Mouse (Mus musculus) stomach, postnatal 0 days (tissue): ENCODE results near the gene Tex9. TPM values are rescaled to one million over a fixed set of nuclear protein-coding genes. Genes with fewer than 3 reads are reported as not detected.
A peak's percentile ranks its signal among the peaks of the same experiment; 100 is the strongest.

Experiments
- ATAC-seq: fragments of 200-750 bp; cut with Nextera tagmentation; 2 replicates; pipeline ENCODE4 v1.8.0; 2017; ENCODE audit not compliant: low FRiP score, low TSS enrichment
- DNase-seq: peaks from one replicate; pipeline ENCODE4 v3.0.0-alpha.2; 2016; ENCODE audit warnings: low spot score
- H3K27ac ChIP-seq: fragments of 300-500 bp; sonication (generic); replicated peaks from 2 replicates; pipeline ENCODE4 v1.5.1; 2014; ENCODE audit warnings: mild to moderate bottlenecking, control low read depth
- H3K27me3 ChIP-seq: fragments of 300-500 bp; sonication (generic); 2 replicates; pipeline ENCODE4 v1.6.1; 2014; ENCODE audit warnings: low read length; ENCODE audit not compliant: control insufficient read depth, insufficient read depth
- H3K36me3 ChIP-seq: fragments of 300-500 bp; sonication (generic); 2 replicates; pipeline ENCODE4 v1.6.1; 2014; ENCODE audit warnings: low read length, mixed read lengths; ENCODE audit not compliant: control insufficient read depth, insufficient read depth
- H3K4me1 ChIP-seq: fragments of 300-500 bp; sonication (generic); replicated peaks from 2 replicates; pipeline ENCODE4 v1.6.1; 2014; ENCODE audit warnings: antibody characterized with exemption; ENCODE audit not compliant: control insufficient read depth, insufficient read depth
- H3K4me2 ChIP-seq: fragments of 300-500 bp; sonication (generic); replicated peaks from 2 replicates; pipeline ENCODE4 v1.6.1; 2014; ENCODE audit warnings: low read depth, mild to moderate bottlenecking, control low read depth, moderate library complexity
- H3K4me3 ChIP-seq: fragments of 300-500 bp; sonication (generic); 2 replicates; pipeline ENCODE4 v1.5.1; 2014; ENCODE audit warnings: low read depth, low read length, control low read depth
- H3K9ac ChIP-seq: fragments of 300-500 bp; sonication (generic); 2 replicates; pipeline ENCODE4 v1.6.1; 2014; ENCODE audit warnings: mild to moderate bottlenecking, low read length, control low read depth, mixed read lengths
- H3K9me3 ChIP-seq: fragments of 300-500 bp; sonication (generic); 2 replicates; pipeline ENCODE4 v1.6.1; 2016; ENCODE audit warnings: low read length; ENCODE audit not compliant: control insufficient read depth
- CTCF ChIP-seq: IDR thresholded peaks from 2 replicates; pipeline ENCODE4 v1.5.1; 2016; ENCODE audit warnings: antibody characterized with exemption, low read depth, mild to moderate bottlenecking, moderate library complexity
- EP300 ChIP-seq: optimal IDR thresholded peaks from 2 replicates; pipeline ENCODE3; 2016; ENCODE audit warnings: antibody characterized with exemption
- WGBS: fragments of 180-500 bp; shearing (Covaris S2); extraction: QIAGEN DNeasy Blood & Tissue Kit; methylation state at CpG from one replicate; pipeline ENCODE4 v1.1.7; 2014; 5-methylcytosine and 5-hydroxymethylcytosine counted together
- polyA plus RNA-seq: library from polyadenylated mRNA; unstranded; fragments of >200 nt; fragmentation: Nextera tagmentation; extraction: Ambion mirVana; gene quantifications from 2 replicates; pipeline ENCODE4 v1.2.1, GENCODE M21; 2015

Tex9 gene
- polyA plus RNA-seq, 1 experiment from 2014 or later, result 10.8 TPM

- no peaks in the 10 kb centered on the region for H3K4me1 ChIP-seq
- ATAC-seq, result no peak
- no peaks in the 10 kb centered on the region for H3K27me3 ChIP-seq
- WGBS, result 46% methylated on average over 4 of the region's 4 CpGs
- no peak overlapping the region for H3K4me3 ChIP-seq
- TF ChIP-seq EP300, result no peak
- TF ChIP-seq CTCF, result no peak
- H3K9ac ChIP-seq, result no peak overlapping the region
- no peak overlapping the region for H3K4me2 ChIP-seq
- H3K27ac ChIP-seq, result no peak overlapping the region
- no peaks in the 10 kb centered on the region for H3K36me3 ChIP-seq
- H3K9me3 ChIP-seq, result no peaks in the 10 kb centered on the region
- DNase-seq, result no peak
These were observed 64.2 kb downstream of the Tex9 start for GRCm38 (mm10) chr9:72427861-72428260.

GRCm38 (mm10) chr9:72425300-72425850 is 66.6 kb downstream of the Tex9 start:
- Histone ChIP-seq H3K9me3 (no peaks in the 10 kb centered on the region), H3K27ac (no peak overlapping the region), H3K4me2 (no peak overlapping the region), H3K27me3 (no peaks in the 10 kb centered on the region), H3K4me3 (no peak overlapping the region), H3K9ac (no peak overlapping the region), H3K36me3 (no peaks in the 10 kb centered on the region), H3K4me1 (no peaks in the 10 kb centered on the region)
- TF ChIP-seq CTCF, result no peak
- TF ChIP-seq EP300, result no peak
- ATAC-seq, result no peak
- 61% methylated on average over 11 of the region's 11 CpGs for WGBS
- DNase-seq, result no peak

- Histone ChIP-seq H3K9me3 (no peaks in the 10 kb centered on the region), H3K9ac (no peak overlapping the region), H3K4me2 (no peak overlapping the region), H3K36me3 (no peaks in the 10 kb centered on the region), H3K27ac (no peak overlapping the region), H3K27me3 (no peaks in the 10 kb centered on the region), H3K4me3 (no peak overlapping the region), H3K4me1 (no peaks in the 10 kb centered on the region)
- DNase-seq (no peak), ATAC-seq (no peak)
- 86% methylated on average over 2 of the region's 2 CpGs for WGBS
- TF ChIP-seq EP300 (no peak), CTCF (no peak)
These were observed 69.3 kb downstream of the Tex9 start for GRCm38 (mm10) chr9:72422753-72423152.

- TF ChIP-seq EP300 (no peak), CTCF (no peak)
- H3K4me1 ChIP-seq, result no peaks in the 10 kb centered on the region
- 38% methylated on average over 11 of the region's 11 CpGs for WGBS
- H3K9me3 ChIP-seq, result no peaks in the 10 kb centered on the region
- H3K36me3 ChIP-seq, result no peaks in the 10 kb centered on the region
- no peak overlapping the region for H3K4me3 ChIP-seq
- no peak overlapping the region for H3K9ac ChIP-seq
- no peaks in the 10 kb centered on the region for H3K27me3 ChIP-seq
- no peak overlapping the region for H3K27ac ChIP-seq
- no peak for DNase-seq
- ATAC-seq, result no peak
- peak overlapping the region; percentile 25; the same call in 1 of the 2 replicates for H3K4me2 ChIP-seq
These were observed 69.7 kb downstream of the Tex9 start for GRCm38 (mm10) chr9:72422284-72422683.

- Histone ChIP-seq H3K36me3 (no peaks in the 10 kb centered on the region), H3K27me3 (no peaks in the 10 kb centered on the region), H3K4me3 (no peak overlapping the region), H3K9ac (no peak overlapping the region), H3K9me3 (no peaks in the 10 kb centered on the region), H3K27ac (no peak overlapping the region), H3K4me2 (no peak overlapping the region), H3K4me1 (no peaks in the 10 kb centered on the region)
- no peak for ATAC-seq
- no peak for DNase-seq
- 81% methylated on average over 3 of the region's 3 CpGs for WGBS
- TF ChIP-seq CTCF (no peak), EP300 (no peak)
These were observed 71.5 kb downstream of the Tex9 start for GRCm38 (mm10) chr9:72420490-72420889.

- Histone ChIP-seq H3K9ac (no peak overlapping the region), H3K9me3 (no peaks in the 10 kb centered on the region), H3K36me3 (no peaks in the 10 kb centered on the region), H3K27ac (no peak overlapping the region), H3K4me1 (no peaks in the 10 kb centered on the region), H3K4me3 (no peak overlapping the region), H3K4me2 (no peak overlapping the region), H3K27me3 (no peaks in the 10 kb centered on the region)
- WGBS, result 87% methylated on average over 3 of the region's 3 CpGs
- TF ChIP-seq EP300 (no peak), CTCF (no peak)
- DNase-seq (no peak), ATAC-seq (no peak)
These were observed 73.6 kb downstream of the Tex9 start for GRCm38 (mm10) chr9:72418443-72418842.
